ENCODE assay signal across 8 mouse cellular contexts in genomic region chr17:24549618-24550415, GRCm38 (mm10). TPM values are rescaled to one million over a fixed set of nuclear protein-coding genes. Genes with fewer than 3 reads are reported as not detected.
DNase-seq lines count a peak whose midpoint lies in the region; ATAC-seq and TF ChIP-seq lines count a peak whose summit lies in the region.

Gene Pkd1 (plus strand): TSS chr17:24549834.

- WGBS in bone marrow, adult 2 months: under 1% methylated on average over 72 of the region's 72 CpGs
- under 1% methylated on average over 71 of the region's 72 CpGs for WGBS in embryonic facial prominence, embryonic 15.5 days
- under 1% methylated on average over 42 of the region's 72 CpGs for WGBS in limb, embryonic 14.5 days
- WGBS in midbrain, postnatal 0 days: under 1% methylated on average over 63 of the region's 72 CpGs

- ATAC-seq in embryonic facial prominence, embryonic 15.5 days (ENCODE audit: insufficient number of reproducible peaks, low FRiP score, low TSS enrichment, low read depth): peak; percentile 97
- ATAC-seq in limb, embryonic 14.5 days (ENCODE audit: low FRiP score, low read depth): peak; percentile 98
- ATAC-seq in midbrain, postnatal 0 days (ENCODE audit: low FRiP score): peak; percentile 95

- no peaks in the 10 kb centered on the region; the same call in 1 of the 2 replicates for H3K4me1 ChIP-seq in bone marrow, adult 2 months (ENCODE audit: control insufficient read depth, insufficient read depth, low read length)
- peaks cover 31% of the 10 kb centered on the region for H3K4me1 ChIP-seq in embryonic facial prominence, embryonic 15.5 days
- peaks cover 19% of the 10 kb centered on the region for H3K4me1 ChIP-seq in limb, embryonic 14.5 days (ENCODE audit: control insufficient read depth, insufficient read depth, low read length)
- H3K4me1 ChIP-seq in midbrain, postnatal 0 days (ENCODE audit: insufficient read depth, low read length): peaks cover 11% of the 10 kb centered on the region

- H3K36me3 ChIP-seq in embryonic facial prominence, embryonic 15.5 days: no peaks in the 10 kb centered on the region
- H3K36me3 ChIP-seq in limb, embryonic 14.5 days (ENCODE audit: control insufficient read depth, insufficient read depth, low read length): no peaks in the 10 kb centered on the region
- no peaks in the 10 kb centered on the region for H3K36me3 ChIP-seq in midbrain, postnatal 0 days (ENCODE audit: insufficient read depth, low read length)

- peak; percentile 95 for TF ChIP-seq POLR2A in bone marrow, adult 2 months (IDR thresholded peaks at IDR 0.05; ENCODE audit: borderline replicate concordance, control insufficient read depth, low read depth, low read length)
- peak; percentile 94; the same call in 1 of the 2 replicates for TF ChIP-seq POLR2A in limb, embryonic 14.5 days (IDR thresholded peaks at IDR 0.05; ENCODE audit: borderline replicate concordance, extremely low read depth, insufficient read depth, insufficient read length)

- DNase-seq in 416B (ENCODE audit: low read depth): peak; percentile 100
- peak; percentile 98 for DNase-seq in heart, adult 8-10 months (ENCODE audit: low spot score)
- DNase-seq in kidney, adult 9 months: peak; percentile 100
- DNase-seq in limb, embryonic 14.5 days (ENCODE audit: low spot score): peak; percentile 99
- peak; percentile 98 for DNase-seq in midbrain, postnatal 0 days (ENCODE audit: low spot score)
- DNase-seq in spleen, postnatal 14 days (ENCODE audit: low spot score in 2 of 2): peak; percentile 98

- H3K27me3 ChIP-seq in embryonic facial prominence, embryonic 15.5 days: no peaks in the 10 kb centered on the region; the same call in 1 of the 2 replicates
- H3K27me3 ChIP-seq in limb, embryonic 14.5 days (ENCODE audit: control insufficient read depth, insufficient read depth, low read length): no peaks in the 10 kb centered on the region
- no peaks in the 10 kb centered on the region for H3K27me3 ChIP-seq in midbrain, postnatal 0 days (ENCODE audit: insufficient read depth, low read length)

- TF ChIP-seq CTCF in bone marrow, adult 2 months (IDR thresholded peaks at IDR 0.05; ENCODE audit: control insufficient read depth, insufficient read depth, low read length): no peak
- TF ChIP-seq CTCF in midbrain, postnatal 0 days (IDR thresholded peaks at IDR 0.05): no peak; the same call in 1 of the 2 replicates

- H3K4me2 ChIP-seq in embryonic facial prominence, embryonic 15.5 days (replicated peaks): peak within 1 kb of the TSS; percentile 66
- peak within 1 kb of the TSS; percentile 85 for H3K4me2 ChIP-seq in limb, embryonic 14.5 days (replicated peaks; ENCODE audit: low read depth, low read length, severe bottlenecking)
- peak within 1 kb of the TSS; percentile 90 for H3K4me2 ChIP-seq in midbrain, postnatal 0 days (ENCODE audit: low read depth, low read length, poor library complexity, severe bottlenecking)

- H3K9me3 ChIP-seq in embryonic facial prominence, embryonic 15.5 days (replicated peaks): no peaks in the 10 kb centered on the region
- no peaks in the 10 kb centered on the region for H3K9me3 ChIP-seq in limb, embryonic 14.5 days (ENCODE audit: control insufficient read depth, low read length)
- H3K9me3 ChIP-seq in midbrain, postnatal 0 days (ENCODE audit: low read length): no peaks in the 10 kb centered on the region

- H3K27ac ChIP-seq in bone marrow, adult 2 months (ENCODE audit: control insufficient read depth, insufficient read depth, low read depth, low read length, poor library complexity): peak within 1 kb of the TSS; percentile 87
- peak within 1 kb of the TSS; percentile 92 for H3K27ac ChIP-seq in embryonic facial prominence, embryonic 15.5 days (replicated peaks)
- H3K27ac ChIP-seq in limb, embryonic 14.5 days (replicated peaks; ENCODE audit: low read depth, low read length): peak within 1 kb of the TSS; percentile 95
- H3K27ac ChIP-seq in midbrain, postnatal 0 days (ENCODE audit: low read depth, low read length): peak within 1 kb of the TSS; percentile 95

- peak within 1 kb of the TSS; percentile 72 for H3K4me3 ChIP-seq in bone marrow, adult 2 months (replicated peaks; ENCODE audit: control insufficient read depth, low read depth, low read length)
- H3K4me3 ChIP-seq in embryonic facial prominence, embryonic 15.5 days (replicated peaks): peak within 1 kb of the TSS; percentile 74
- H3K4me3 ChIP-seq in limb, embryonic 14.5 days (replicated peaks; ENCODE audit: low read length): peak within 1 kb of the TSS; percentile 69
- peak within 1 kb of the TSS; percentile 97 for H3K4me3 ChIP-seq in midbrain, postnatal 0 days (ENCODE audit: low read depth, low read length)

- peak within 1 kb of the TSS; percentile 90 for H3K9ac ChIP-seq in embryonic facial prominence, embryonic 15.5 days
- peak within 1 kb of the TSS; percentile 78 for H3K9ac ChIP-seq in limb, embryonic 14.5 days (ENCODE audit: low read depth, low read length, severe bottlenecking)
- H3K9ac ChIP-seq in midbrain, postnatal 0 days (replicated peaks; ENCODE audit: low read length, poor library complexity, severe bottlenecking): peak within 1 kb of the TSS; percentile 97

RNA-seq across cellular contexts. Expression of gene Pkd1, which starts in this region (rescaled TPM):
- 10.4 and 17.9 TPM in 2 replicates for polyA plus RNA-seq in bone marrow, adult 2 months (2011; ENCODE audit: insufficient read depth, insufficient read length, low replicate concordance, missing spikeins)
- polyA plus RNA-seq in embryonic facial prominence, embryonic 15.5 days (2015; fragmentation: Nextera tagmentation; extraction: Ambion mirVana): 32.6 and 36.7 TPM in 2 replicates
- total RNA-seq in heart, adult 8-10 months (2022): 10 to 100 TPM; 27.8 to 43.0 (median 34.9) TPM
- polyA plus RNA-seq in limb, embryonic 14.5 days (2012; rRNA removed): 73.6 and 106 TPM in 2 replicates
- polyA plus RNA-seq in limb, embryonic 14.5 days (2014; fragmentation: Nextera tagmentation; extraction: Ambion mirVana): 49.1 and 50.5 TPM in 2 replicates
- 73.6 and 84.3 TPM in 2 replicates for total RNA-seq in midbrain, postnatal 0 days (2014; rRNA removed)
- 13.6 and 14.5 TPM in 2 replicates for polyA plus RNA-seq in midbrain, postnatal 0 days (2015; fragmentation: Nextera tagmentation; extraction: Ambion mirVana)

Comparison
In these comparisons a context has a peak if more than half of its experiments do, and no peak if none do; other contexts are left out.
1. Peak in every context shown above with its lines: DNase-seq, ATAC-seq, H3K4me3 ChIP-seq and H3K27ac ChIP-seq.